Mouse (Mus musculus) hindbrain, embryonic 15.5 days (tissue): ENCODE data around the gene Pts. TPM values are rescaled to one million over a fixed set of nuclear protein-coding genes. Genes with fewer than 3 reads are reported as not detected.

ENCODE experiments used
- ATAC-seq: fragments of 200-750 bp; cut with Nextera tagmentation; 2 replicates; pipeline ENCODE4 v1.8.0; 2017; ENCODE audit warnings: low read depth, moderate number of reproducible peaks, moderate TSS enrichment; ENCODE audit not compliant: low FRiP score
- H3K27ac ChIP-seq: fragments of 300-500 bp; sonication (generic); replicated peaks from 2 replicates; pipeline ENCODE4 v1.5.1; 2015; ENCODE audit warnings: mild to moderate bottlenecking, inconsistent platforms
- H3K27me3 ChIP-seq: fragments of 300-500 bp; sonication (generic); 2 replicates; pipeline ENCODE4 v1.6.1; 2015; ENCODE audit warnings: control low read depth, inconsistent platforms
- H3K36me3 ChIP-seq: fragments of 300-500 bp; sonication (generic); 2 replicates; pipeline ENCODE4 v1.6.1; 2015; ENCODE audit warnings: control low read depth, inconsistent platforms
- H3K4me1 ChIP-seq: fragments of 300-500 bp; sonication (generic); replicated peaks from 2 replicates; pipeline ENCODE4 v1.6.1; 2015; ENCODE audit warnings: control low read depth, inconsistent platforms
- H3K4me2 ChIP-seq: fragments of 300-500 bp; sonication (generic); 2 replicates; pipeline ENCODE4 v1.6.1; 2015; ENCODE audit warnings: moderate library complexity, mild to moderate bottlenecking, inconsistent platforms
- H3K4me3 ChIP-seq: fragments of 300-500 bp; sonication (generic); 2 replicates; pipeline ENCODE4 v1.5.1; 2015; ENCODE audit warnings: mild to moderate bottlenecking, inconsistent platforms
- H3K9ac ChIP-seq: fragments of 300-500 bp; sonication (generic); 2 replicates; pipeline ENCODE4 v1.6.1; 2015; ENCODE audit warnings: inconsistent platforms
- H3K9me3 ChIP-seq: fragments of 300-500 bp; sonication (generic); 2 replicates; pipeline ENCODE4 v1.6.1; 2016; ENCODE audit warnings: control low read depth, inconsistent platforms
- WGBS: fragments of 180-500 bp; shearing (Covaris S2); methylation state at CpG from one replicate; pipeline ENCODE4 v1.1.7; 2015; 5-methylcytosine and 5-hydroxymethylcytosine counted together
- polyA plus RNA-seq: library from polyadenylated mRNA; unstranded; fragments of >200 nt; fragmentation: Nextera tagmentation; extraction: Ambion mirVana; gene quantifications from 2 replicates; pipeline ENCODE4 v1.2.1, GENCODE M21; 2015

Pts gene
- polyA plus RNA-seq, 1 experiment from 2014 or later = 108 TPM

DNA sequence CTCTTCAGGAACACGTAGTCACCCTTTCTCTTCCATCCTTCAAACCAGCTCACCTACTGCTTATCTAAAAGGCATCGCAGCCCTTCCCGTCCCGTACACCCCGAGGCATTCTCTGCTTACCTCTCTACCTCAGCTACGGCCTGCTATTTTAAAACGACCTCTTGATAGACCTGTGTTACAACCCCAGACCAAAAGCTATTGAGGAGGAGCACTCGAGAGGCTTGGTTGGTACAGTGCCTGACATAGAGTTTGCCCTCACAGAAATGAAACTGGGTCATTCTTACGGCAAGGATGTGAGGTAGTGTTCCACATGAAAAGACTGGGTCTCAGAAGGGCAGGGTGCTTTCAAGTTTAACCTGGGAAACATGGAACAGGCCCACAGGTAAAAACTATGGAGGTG lies 51.3 kb downstream of the Pts start:
- WGBS = 91% methylated on average over 9 of the region's 9 CpGs
- H3K9me3 ChIP-seq = no peaks in the 10 kb centered on the region
- no peaks in the 10 kb centered on the region for H3K27me3 ChIP-seq
- no peaks in the 10 kb centered on the region for H3K4me1 ChIP-seq
- no peak overlapping the region for H3K4me2 ChIP-seq
- H3K4me3 ChIP-seq = no peak overlapping the region
- H3K9ac ChIP-seq = no peak overlapping the region
- H3K27ac ChIP-seq = no peak overlapping the region
- H3K36me3 ChIP-seq = no peaks in the 10 kb centered on the region
- no peak for ATAC-seq

DNA sequence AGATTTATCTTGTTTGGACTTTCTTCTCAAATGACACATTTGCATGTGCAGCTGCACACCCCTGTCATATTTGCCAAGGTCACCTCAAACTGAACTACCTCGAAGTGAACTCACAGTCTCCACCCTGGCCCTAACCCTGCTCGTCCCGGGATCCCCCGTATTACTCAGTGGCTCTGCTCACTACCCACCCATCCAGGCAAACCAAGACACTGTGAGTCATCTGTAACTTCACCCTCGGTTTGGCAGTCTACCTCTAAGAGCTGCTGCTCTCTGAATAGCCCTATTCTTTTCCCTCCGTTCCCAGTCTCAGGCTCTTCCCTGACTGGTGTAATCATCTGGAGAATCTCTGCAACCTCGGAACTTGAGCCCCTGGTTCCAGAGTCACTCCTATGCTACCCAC lies 51.9 kb downstream of the Pts start:
- no peaks in the 10 kb centered on the region for H3K9me3 ChIP-seq
- H3K27ac ChIP-seq = no peak overlapping the region
- no peak overlapping the region for H3K4me3 ChIP-seq
- H3K4me2 ChIP-seq = no peak overlapping the region
- no peak overlapping the region for H3K9ac ChIP-seq
- no peak for ATAC-seq
- WGBS = 78% methylated on average over 7 of the region's 7 CpGs
- no peaks in the 10 kb centered on the region for H3K4me1 ChIP-seq
- H3K27me3 ChIP-seq = no peaks in the 10 kb centered on the region
- no peaks in the 10 kb centered on the region for H3K36me3 ChIP-seq

DNA sequence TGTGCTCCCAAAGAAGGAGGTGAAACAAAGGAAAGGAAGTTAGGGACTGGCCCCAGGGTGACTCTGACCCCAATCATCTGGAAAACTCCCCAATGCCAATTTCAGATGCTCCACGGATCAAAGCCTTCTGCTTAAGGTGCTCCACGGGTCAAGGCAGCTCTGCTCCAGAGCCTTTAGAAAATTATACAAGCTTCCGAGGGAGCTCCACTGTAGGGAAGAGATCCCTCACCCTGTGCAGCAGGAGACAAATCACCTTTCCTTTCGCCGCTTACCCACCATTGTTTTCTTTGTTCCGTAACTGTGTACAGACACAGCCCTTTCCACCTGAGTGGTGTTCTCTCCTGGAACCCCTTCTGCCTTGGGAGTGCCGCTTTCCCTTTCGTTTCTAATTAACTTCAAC lies 52.8 kb downstream of the Pts start:
- Histone ChIP-seq H3K27ac (no peak overlapping the region), H3K36me3 (no peaks in the 10 kb centered on the region), H3K9me3 (no peaks in the 10 kb centered on the region), H3K9ac (no peak overlapping the region), H3K4me2 (no peak overlapping the region), H3K27me3 (no peaks in the 10 kb centered on the region), H3K4me3 (no peak overlapping the region), H3K4me1 (no peaks in the 10 kb centered on the region)
- WGBS = 70% methylated on average over 8 of the region's 8 CpGs
- ATAC-seq = no peak

DNA sequence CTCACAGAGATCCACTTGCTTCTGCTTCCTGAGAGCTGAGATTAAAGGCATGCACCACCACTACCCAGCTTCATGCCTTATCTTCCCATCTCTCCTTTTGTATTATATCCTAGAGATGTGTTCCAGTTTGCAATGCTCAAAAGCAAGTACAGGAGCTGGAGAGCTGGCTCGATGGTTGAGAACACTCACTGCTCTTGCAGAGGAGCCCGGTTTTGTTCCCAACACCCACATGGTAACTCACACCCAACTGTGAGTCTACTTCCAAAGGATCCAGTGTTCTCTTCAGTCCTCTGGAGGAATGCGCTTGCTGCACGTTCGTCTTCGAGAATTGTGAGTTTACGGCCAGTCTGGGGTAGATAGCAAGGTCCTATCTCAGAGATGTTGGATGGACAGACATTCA lies 53.2 kb downstream of the Pts start:
- WGBS = 82% methylated on average over 7 of the region's 7 CpGs
- H3K4me2 ChIP-seq = no peak overlapping the region
- H3K9me3 ChIP-seq = no peaks in the 10 kb centered on the region
- H3K36me3 ChIP-seq = no peaks in the 10 kb centered on the region
- no peak overlapping the region for H3K9ac ChIP-seq
- H3K4me3 ChIP-seq = no peak overlapping the region
- ATAC-seq = no peak
- H3K27ac ChIP-seq = no peak overlapping the region
- no peaks in the 10 kb centered on the region for H3K27me3 ChIP-seq
- H3K4me1 ChIP-seq = no peaks in the 10 kb centered on the region

Other genes starting within 250 kb of the Pts start
- gene Rpl10-ps3, start 183.8 kb downstream of the Pts start, polyA plus RNA-seq = 121 and 140 TPM in 2 replicates
- 0.51 and 0.52 TPM in 2 replicates for gene Plet1, start 34.2 kb downstream of the Pts start, polyA plus RNA-seq
- 17.2 and 26.3 TPM in 2 replicates for gene Il18, start 26.1 kb upstream of the Pts start, polyA plus RNA-seq
- gene Bco2, start 26.5 kb upstream of the Pts start, polyA plus RNA-seq = 0.47 and 0.60 TPM in 2 replicates
- gene Tex12, start 32.6 kb upstream of the Pts start, polyA plus RNA-seq = 0.17 TPM in 1 of 2 replicates, not detected in the other
- gene Sdhd, start 75.1 kb upstream of the Pts start, polyA plus RNA-seq = 263 and 265 TPM in 2 replicates
- 341 and 392 TPM in 2 replicates for gene Timm8b, start 75.2 kb upstream of the Pts start, polyA plus RNA-seq
- gene Pih1d2, start 88.6 kb upstream of the Pts start, polyA plus RNA-seq = 5.1 and 6.5 TPM in 2 replicates
- gene Nkapd1, start 88.7 kb upstream of the Pts start, polyA plus RNA-seq = 17.9 and 18.4 TPM in 2 replicates
- gene Dlat, start 131.1 kb upstream of the Pts start, polyA plus RNA-seq = 51.7 and 52.4 TPM in 2 replicates
- 31.3 and 31.7 TPM in 2 replicates for gene Dixdc1, start 210.8 kb upstream of the Pts start, polyA plus RNA-seq
- 1.7 and 2.0 TPM in 2 replicates for gene 2310030G06Rik, start 217.8 kb upstream of the Pts start, polyA plus RNA-seq
- 13.3 and 15.4 TPM in 2 replicates for gene Cryab, start 222.6 kb upstream of the Pts start, polyA plus RNA-seq
- gene Hspb2, start 223.6 kb upstream of the Pts start, polyA plus RNA-seq = 1.6 and 1.8 TPM in 2 replicates
- gene Fdxacb1, start 239.5 kb upstream of the Pts start, polyA plus RNA-seq = 11.1 and 11.3 TPM in 2 replicates
- gene Alg9, start 246.3 kb upstream of the Pts start, polyA plus RNA-seq = 60.5 and 60.6 TPM in 2 replicates
- gene 1110032A03Rik, start 246.8 kb upstream of the Pts start, polyA plus RNA-seq = 55.0 and 55.3 TPM in 2 replicates